Mouse (Mus musculus): ENCODE measurements around the gene Gtf2h4.

DNA sequence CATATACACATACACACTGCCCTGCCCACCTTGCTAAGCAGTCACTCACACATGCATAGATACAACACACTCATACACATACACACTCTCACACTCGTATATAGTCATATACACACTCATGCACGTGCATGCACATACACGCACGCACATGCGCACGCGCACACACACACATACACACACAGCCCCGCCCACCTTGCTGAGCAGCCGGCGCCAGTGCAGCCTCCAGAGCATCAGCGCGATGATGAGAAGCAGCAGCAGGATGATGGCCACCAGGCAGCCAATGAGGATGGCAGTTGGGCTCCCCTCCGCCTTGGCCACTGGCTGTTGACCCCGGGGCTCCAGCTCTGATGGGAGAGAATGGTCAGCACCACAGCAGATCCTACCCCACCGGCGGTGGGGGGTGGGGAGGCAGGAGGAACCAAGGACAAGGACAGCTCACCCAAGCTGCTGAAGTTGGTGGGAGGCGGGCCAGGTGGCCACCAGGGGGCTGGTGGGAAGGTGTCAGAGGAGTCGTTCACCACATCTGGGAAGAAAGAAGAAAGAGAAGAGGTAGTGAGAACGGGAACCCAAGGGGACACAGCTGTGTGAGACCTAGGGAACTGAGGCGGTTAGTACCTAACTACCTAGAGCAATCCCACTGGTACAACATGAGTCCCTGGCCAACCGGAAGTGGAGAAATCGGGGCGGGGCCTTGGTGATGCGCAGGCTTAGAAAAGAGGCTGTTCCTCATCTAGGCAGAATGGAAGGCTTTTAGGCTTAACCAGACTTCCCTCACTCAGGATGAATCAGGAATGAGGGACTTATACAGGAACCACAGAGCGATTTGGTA is 15.0 kb upstream of the Gtf2h4 start:
- TF ChIP-seq RAD21 (IDR thresholded peaks at IDR 0.05; ENCODE audit: low read depth, low read length) (no peak), ZMIZ1 (IDR thresholded peaks at IDR 0.05; ENCODE audit: low read depth, low read length) (no peak), CHD2 (IDR thresholded peaks at IDR 0.05; ENCODE audit: low read length) (no peak), EP300 (IDR thresholded peaks at IDR 0.05; ENCODE audit: low read depth in 1 of 2, low read length in 2 of 2) (no peak), CTCF (IDR thresholded peaks at IDR 0.05 in 2 of 3, conservative IDR thresholded peaks at IDR 0.05 in 1 of 3; ENCODE audit: control insufficient read depth in 1 of 3, insufficient read depth in 1 of 3, low read depth in 2 of 3, low read length in 3 of 3, poor library complexity in 1 of 3, severe bottlenecking in 1 of 3) (peak in 1 of 3 experiments; percentile 10; a peak in 1 of 6 replicates), POLR2A (IDR thresholded peaks at IDR 0.05; ENCODE audit: control insufficient read depth in 1 of 2, insufficient read depth in 1 of 2, low read depth in 1 of 2, low read length in 2 of 2, poor library complexity in 1 of 2) (no peak), SIN3A (IDR thresholded peaks at IDR 0.05; ENCODE audit: low read length) (no peak), CHD1 (IDR thresholded peaks at IDR 0.05; ENCODE audit: low read depth, low read length) (no peak), NRF1 (IDR thresholded peaks at IDR 0.05; ENCODE audit: insufficient read depth, low read depth, low read length, poor library complexity, severe bottlenecking) (no peak)
